Mouse (Mus musculus) midbrain, embryonic 16.5 days (tissue): ENCODE measurements around the gene Igsf9. TPM values are rescaled to one million over a fixed set of nuclear protein-coding genes. Genes with fewer than 3 reads are reported as not detected.

ENCODE experiments used
- ATAC-seq: fragments of 200-750 bp; cut with Nextera tagmentation; 2 replicates; pipeline ENCODE4 v1.8.0; 2017; ENCODE audit warnings: moderate TSS enrichment
- H3K27ac ChIP-seq: fragments of 300-500 bp; sonication (generic); 2 replicates; pipeline ENCODE4 v1.5.1; 2014; ENCODE audit warnings: mild to moderate bottlenecking, low read length, mixed read lengths
- H3K27me3 ChIP-seq: fragments of 300-500 bp; sonication (generic); 2 replicates; pipeline ENCODE4 v1.6.1; 2014; ENCODE audit warnings: low read depth, low read length, mixed read lengths; ENCODE audit not compliant: control insufficient read depth, insufficient read depth
- H3K36me3 ChIP-seq: fragments of 300-500 bp; sonication (generic); 2 replicates; pipeline ENCODE4 v1.6.1; 2014; ENCODE audit warnings: mild to moderate bottlenecking, low read length, moderate library complexity, mixed read lengths; ENCODE audit not compliant: control insufficient read depth, insufficient read depth
- H3K4me1 ChIP-seq: fragments of 300-500 bp; sonication (generic); 2 replicates; pipeline ENCODE4 v1.6.1; 2014; ENCODE audit warnings: mild to moderate bottlenecking, low read length, mixed read lengths; ENCODE audit not compliant: control insufficient read depth, insufficient read depth
- H3K4me2 ChIP-seq: fragments of 300-500 bp; sonication (generic); 2 replicates; pipeline ENCODE4 v1.6.1; 2014; ENCODE audit warnings: mild to moderate bottlenecking, low read length, mixed read lengths
- H3K4me3 ChIP-seq: fragments of 300-500 bp; sonication (generic); 2 replicates; pipeline ENCODE4 v1.5.1; 2014; ENCODE audit warnings: low read depth, mild to moderate bottlenecking, low read length, moderate library complexity, mixed read lengths
- H3K9ac ChIP-seq: fragments of 300-500 bp; sonication (generic); 2 replicates; pipeline ENCODE4 v1.6.1; 2014; ENCODE audit warnings: low read depth, low read length, mixed read lengths
- H3K9me3 ChIP-seq: fragments of 300-500 bp; sonication (generic); replicated peaks from 2 replicates; pipeline ENCODE4 v1.6.1; 2014; ENCODE audit warnings: mild to moderate bottlenecking, low read length, mixed read lengths; ENCODE audit not compliant: control insufficient read depth, poor library complexity, severe bottlenecking
- WGBS: fragments of 180-500 bp; shearing (Covaris S2); extraction: QIAGEN DNeasy Blood & Tissue Kit; methylation state at CpG from one replicate; pipeline ENCODE4 v1.1.7; 2014; 5-methylcytosine and 5-hydroxymethylcytosine counted together
- polyA plus RNA-seq: library from polyadenylated mRNA; unstranded; fragments of >200 nt; fragmentation: Nextera tagmentation; extraction: Ambion mirVana; gene quantifications from 2 replicates; pipeline ENCODE4 v1.2.1, GENCODE M21; 2015

Gene Igsf9
- polyA plus RNA-seq, 1 experiment from 2014 or later = 74.4 TPM

DNA sequence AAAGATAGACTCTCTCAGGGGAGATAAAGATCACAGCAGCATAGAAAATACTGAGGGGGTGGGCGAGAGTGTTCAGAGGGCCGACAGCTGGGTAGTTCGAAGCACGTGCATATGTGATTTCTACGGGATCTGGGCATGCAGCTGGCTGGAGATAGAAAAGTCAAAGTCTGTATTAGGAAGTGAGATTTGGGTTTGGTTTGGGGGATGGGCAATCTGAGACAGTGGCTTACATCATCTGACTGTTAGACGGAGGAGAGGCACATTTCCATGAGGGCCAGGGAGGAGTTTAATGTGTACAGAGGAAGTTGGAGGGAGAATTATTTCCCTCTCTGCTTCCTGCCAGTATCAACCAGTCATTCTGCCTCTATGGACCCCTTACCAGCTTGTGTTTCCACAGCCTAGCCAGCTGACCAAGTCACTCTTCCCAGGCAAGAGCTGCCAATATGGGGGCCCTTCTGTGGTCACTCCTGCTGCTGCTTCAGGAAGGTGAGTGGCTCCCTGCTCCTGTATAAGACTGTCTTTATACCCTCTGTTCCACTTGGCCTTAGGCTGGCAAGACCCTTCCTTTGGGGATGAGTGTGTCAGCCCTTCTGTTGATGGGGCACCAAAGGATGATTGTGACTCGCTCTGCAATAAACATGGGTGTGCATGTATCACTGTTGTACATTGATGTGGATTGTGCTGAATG is 6.4 kb upstream of the Igsf9 start, which contains the start of gene Slamf9:
Slamf9 (plus strand) TSS at position 305 of the 688 bp plus-strand sequence.
- Histone ChIP-seq H3K27me3 (no peaks in the 10 kb centered on the region), H3K9ac (no peak within 1 kb of the TSS), H3K9me3 (no peaks in the 10 kb centered on the region), H3K4me2 (no peak within 1 kb of the TSS), H3K4me3 (no peak within 1 kb of the TSS), H3K4me1 (no peaks in the 10 kb centered on the region), H3K27ac (no peak within 1 kb of the TSS), H3K36me3 (no peaks in the 10 kb centered on the region)
- 73% methylated on average over 7 of the region's 7 CpGs for WGBS
- ATAC-seq = no peak

DNA sequence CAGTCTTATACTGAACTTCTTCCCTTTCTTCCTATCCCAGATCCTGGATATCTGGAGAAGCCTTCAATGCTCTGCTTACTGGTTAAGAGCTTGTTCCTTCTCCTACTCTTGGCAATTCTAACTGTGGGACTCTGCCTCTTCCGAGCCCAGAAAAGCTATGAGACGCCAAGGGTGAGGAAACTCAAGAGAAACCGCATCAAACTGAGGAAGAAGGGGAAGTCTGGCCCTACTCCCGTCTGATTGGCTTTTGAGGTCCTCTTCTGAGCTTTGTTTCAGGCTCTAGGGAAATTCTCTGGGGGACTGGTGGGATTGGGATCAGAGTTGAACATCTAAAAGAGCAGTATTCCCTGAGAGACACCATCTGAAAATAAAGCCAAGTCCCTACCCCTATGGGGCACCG is 3.6 kb upstream of the Igsf9 start:
- Histone ChIP-seq H3K36me3 (no peaks in the 10 kb centered on the region), H3K4me1 (0 out of 2 replicates have a peak, but pooled peaks cover 4% of the 10 kb centered on the region), H3K9ac (no peak overlapping the region), H3K4me3 (no peak overlapping the region), H3K9me3 (no peaks in the 10 kb centered on the region), H3K4me2 (no peak overlapping the region), H3K27me3 (no peaks in the 10 kb centered on the region), H3K27ac (no peak overlapping the region)
- ATAC-seq = no peak
- 80% methylated on average over 5 of the region's 5 CpGs for WGBS

DNA sequence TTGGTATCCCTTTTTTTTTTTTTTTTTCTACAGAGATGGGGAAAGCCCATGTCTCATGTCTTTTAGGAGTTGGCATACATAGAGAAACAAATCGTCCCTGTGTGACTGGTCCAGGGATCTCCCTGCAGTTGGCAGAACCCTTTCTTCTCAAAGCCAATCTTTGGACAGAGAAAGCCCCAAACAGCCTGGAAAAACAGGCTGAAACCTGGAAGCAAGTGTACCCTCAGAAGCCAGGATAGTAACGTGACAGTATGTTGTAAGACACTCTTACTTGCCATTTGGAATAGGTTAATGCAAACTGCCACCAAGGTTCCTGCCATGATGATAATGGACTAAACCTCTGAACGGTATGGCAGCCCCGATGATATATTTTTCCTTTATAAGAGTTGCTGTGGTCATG is 1.2 kb upstream of the Igsf9 start:
- Histone ChIP-seq H3K4me1 (peaks cover 26% of the 10 kb centered on the region), H3K9me3 (no peaks in the 10 kb centered on the region), H3K4me2 (no peak overlapping the region), H3K36me3 (no peaks in the 10 kb centered on the region), H3K27ac (no peak overlapping the region), H3K4me3 (no peak overlapping the region), H3K9ac (no peak overlapping the region), H3K27me3 (no peaks in the 10 kb centered on the region)
- 92% methylated on average over 4 of the region's 4 CpGs for WGBS
- ATAC-seq = no peak

DNA sequence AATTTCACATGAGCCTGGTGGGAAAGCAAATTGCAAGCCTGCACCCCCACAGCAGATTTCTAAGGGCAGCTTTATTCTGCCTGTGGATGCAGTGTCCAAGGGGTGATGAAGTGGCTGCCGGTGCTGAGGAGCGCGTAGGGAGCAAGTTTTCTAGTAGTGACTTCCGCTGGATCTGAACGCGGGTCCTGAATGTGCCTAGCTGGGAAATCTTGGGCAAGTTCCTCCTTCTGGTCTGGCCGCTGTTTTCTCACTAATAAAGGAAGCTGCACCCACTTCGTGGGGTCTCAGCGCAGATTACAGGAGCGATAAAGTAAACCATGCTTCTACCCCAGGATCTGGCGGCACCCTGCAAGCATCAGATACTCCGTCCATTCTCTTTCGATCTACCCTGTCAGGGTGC is 477 bp upstream of the Igsf9 start:
- H3K27ac ChIP-seq = no peak overlapping the region
- no peak for ATAC-seq
- H3K9ac ChIP-seq = peak overlapping the region; percentile 71
- 13% methylated on average over 13 of the region's 13 CpGs for WGBS
- H3K27me3 ChIP-seq = no peaks in the 10 kb centered on the region
- no peaks in the 10 kb centered on the region for H3K9me3 ChIP-seq
- H3K36me3 ChIP-seq = no peaks in the 10 kb centered on the region
- peak overlapping the region; percentile 64 for H3K4me3 ChIP-seq
- H3K4me2 ChIP-seq = peak overlapping the region; percentile 80
- H3K4me1 ChIP-seq = peaks cover 33% of the 10 kb centered on the region

- peak; percentile 19 for ATAC-seq
- H3K27ac ChIP-seq = peak overlapping the region; percentile 74
- no peaks in the 10 kb centered on the region for H3K36me3 ChIP-seq
- H3K9ac ChIP-seq = peak overlapping the region; percentile 71
- WGBS = 2% methylated on average over 12 of the region's 12 CpGs
- peak overlapping the region; percentile 64 for H3K4me3 ChIP-seq
- H3K4me1 ChIP-seq = peaks cover 49% of the 10 kb centered on the region
- H3K4me2 ChIP-seq = peak overlapping the region; percentile 80
- H3K27me3 ChIP-seq = no peaks in the 10 kb centered on the region
- H3K9me3 ChIP-seq = no peaks in the 10 kb centered on the region
These were observed 1.2 kb downstream of the Igsf9 start for GRCm38 (mm10) chr1:172482518-172483360.

DNA sequence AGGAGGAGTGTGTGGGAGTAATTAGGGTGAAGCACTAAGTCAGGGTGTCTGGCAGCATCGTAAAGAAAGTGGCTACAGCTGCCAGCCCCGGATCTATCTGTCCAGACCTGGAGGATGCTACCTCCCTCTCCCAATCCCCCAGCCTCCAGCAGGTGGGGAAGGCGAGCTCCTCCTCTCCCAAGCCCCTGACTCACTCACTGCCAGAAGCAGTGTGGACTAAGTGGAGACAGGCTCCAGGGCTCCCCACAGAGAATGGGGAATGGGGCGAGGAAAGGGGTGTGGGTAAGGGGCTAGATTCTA is 1.7 kb downstream of the Igsf9 start:
- WGBS = 11% methylated on average over 4 of the region's 4 CpGs
- H3K27ac ChIP-seq = peak overlapping the region; percentile 74
- peak overlapping the region; percentile 71 for H3K9ac ChIP-seq
- peak; percentile 10; the same call in 1 of the 2 replicates for ATAC-seq
- no peaks in the 10 kb centered on the region for H3K9me3 ChIP-seq
- H3K27me3 ChIP-seq = no peaks in the 10 kb centered on the region
- H3K4me2 ChIP-seq = peak overlapping the region; percentile 80
- peak overlapping the region; percentile 64 for H3K4me3 ChIP-seq
- no peaks in the 10 kb centered on the region for H3K36me3 ChIP-seq
- H3K4me1 ChIP-seq = peaks cover 49% of the 10 kb centered on the region

DNA sequence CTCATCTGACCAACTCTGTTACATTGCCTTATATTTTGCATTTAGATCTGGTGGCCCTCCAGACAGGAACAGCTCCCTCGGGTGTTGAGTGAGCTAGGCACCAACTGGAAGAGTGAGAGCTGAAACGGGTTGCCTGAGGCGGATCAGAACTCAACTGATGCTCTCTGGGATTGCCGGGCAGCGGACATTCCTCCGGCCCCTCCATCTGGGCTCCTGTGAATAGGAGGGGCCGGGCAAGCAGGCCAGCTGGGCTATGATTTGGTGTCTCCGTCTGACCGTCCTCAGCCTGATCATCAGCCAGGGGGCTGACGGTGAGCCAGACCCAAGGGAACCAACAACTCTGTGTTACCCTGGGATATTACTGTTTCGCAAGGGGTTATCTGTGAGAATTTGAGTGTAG is 2.6 kb downstream of the Igsf9 start:
- 23% methylated on average over 11 of the region's 11 CpGs for WGBS
- H3K36me3 ChIP-seq = no peaks in the 10 kb centered on the region
- H3K4me2 ChIP-seq = peak overlapping the region; percentile 80
- no peak overlapping the region for H3K27ac ChIP-seq
- H3K4me1 ChIP-seq = peaks cover 53% of the 10 kb centered on the region
- H3K9ac ChIP-seq = peak overlapping the region; percentile 71
- no peaks in the 10 kb centered on the region for H3K9me3 ChIP-seq
- peak overlapping the region; percentile 64 for H3K4me3 ChIP-seq
- no peak for ATAC-seq
- no peaks in the 10 kb centered on the region for H3K27me3 ChIP-seq

DNA sequence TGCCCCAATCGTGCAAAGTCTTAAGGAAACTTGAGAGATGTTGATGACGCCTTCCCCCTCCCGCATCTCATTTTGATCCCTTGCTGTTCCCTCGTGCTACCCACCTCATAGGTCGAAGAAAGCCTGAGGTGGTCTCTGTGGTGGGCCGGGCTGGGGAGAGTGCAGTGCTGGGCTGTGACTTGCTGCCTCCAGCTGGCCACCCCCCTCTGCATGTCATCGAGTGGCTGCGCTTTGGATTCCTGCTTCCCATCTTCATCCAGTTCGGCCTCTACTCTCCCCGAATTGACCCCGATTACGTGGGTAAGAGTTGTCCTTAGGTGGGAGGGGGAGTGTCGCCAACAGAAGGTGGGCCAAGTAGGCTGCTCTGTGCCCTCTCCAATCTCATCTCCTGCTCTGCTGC is 3.1 kb downstream of the Igsf9 start:
- Histone ChIP-seq H3K4me2 (peak overlapping the region; percentile 80), H3K27ac (no peak overlapping the region), H3K27me3 (no peaks in the 10 kb centered on the region), H3K9me3 (no peaks in the 10 kb centered on the region), H3K4me1 (peaks cover 53% of the 10 kb centered on the region), H3K36me3 (no peaks in the 10 kb centered on the region), H3K9ac (peak overlapping the region; percentile 71), H3K4me3 (peak overlapping the region; percentile 64)
- no peak for ATAC-seq
- 42% methylated on average over 13 of the region's 13 CpGs for WGBS

DNA sequence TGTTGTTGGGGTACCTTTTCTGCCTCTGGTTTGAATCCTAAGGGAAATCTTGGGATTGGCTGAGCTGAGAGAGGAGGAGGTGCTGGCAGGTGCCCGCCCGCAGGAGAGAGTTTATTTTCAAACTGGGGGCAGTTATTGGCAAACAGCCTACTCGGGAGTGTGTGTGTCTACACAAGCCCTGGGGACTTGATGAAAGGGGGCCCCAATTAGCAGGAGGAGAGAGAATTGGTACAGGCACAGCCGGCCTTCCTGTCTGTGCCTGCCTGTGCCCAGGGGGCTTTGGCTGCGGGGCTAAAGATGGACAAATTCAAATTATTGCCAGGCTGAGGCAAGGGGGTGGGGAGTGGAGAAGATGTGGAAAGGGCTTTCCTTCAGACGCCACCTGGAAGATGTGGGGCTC is 4.2 kb downstream of the Igsf9 start:
- Histone ChIP-seq H3K4me2 (peak overlapping the region; percentile 80), H3K9ac (peak overlapping the region; percentile 33), H3K27me3 (no peaks in the 10 kb centered on the region), H3K27ac (no peak overlapping the region), H3K9me3 (no peaks in the 10 kb centered on the region), H3K4me1 (peaks cover 55% of the 10 kb centered on the region), H3K4me3 (peak overlapping the region; percentile 22), H3K36me3 (no peaks in the 10 kb centered on the region)
- no peak for ATAC-seq
- 6% methylated on average over 6 of the region's 6 CpGs for WGBS
